Mouse (Mus musculus): ENCODE measurements around the gene Nisch.

- TF ChIP-seq CTCF (IDR thresholded peaks at IDR 0.05; ENCODE audit: control insufficient read depth, insufficient read depth, low read length) = no peak
- TF ChIP-seq POLR2A (IDR thresholded peaks at IDR 0.05; ENCODE audit: borderline replicate concordance, control insufficient read depth, low read depth, low read length) = no peak
Observed at GRCm38 (mm10) chr14:31168425-31168824, 48.3 kb downstream of the Nisch start, which contains the start of gene Stab1.

All from bone marrow, adult 2 months (tissue).